Mouse (Mus musculus): Measurements from ENCODE around the gene Psmd9. TPM values are rescaled to one million over a fixed set of nuclear protein-coding genes. Genes with fewer than 3 reads are reported as not detected.

Psmd9 gene
- total RNA-seq, 2 experiments from 2014 or later: 13.3 to 16.9 TPM

- Histone ChIP-seq H3K27ac (no peak overlapping the region), H3K4me3 (no peak overlapping the region)
- DNase-seq: no peak
- TF ChIP-seq CTCF (IDR thresholded peaks at IDR 0.05): peak; percentile 19; the same call in 1 of the 2 replicates
- intact Hi-C loops (cut with DNase I): no loop called here
Observed at GRCm38 (mm10) chr5:123266909-123267308, 97.7 kb downstream of the Psmd9 start.

- intact Hi-C loops (cut with DNase I): no loop called here
- no peak overlapping the region for H3K4me3 ChIP-seq
- peak; percentile 22; the same call in 1 of the 2 replicates for TF ChIP-seq CTCF (IDR thresholded peaks at IDR 0.05)
- no peak for DNase-seq
- H3K27ac ChIP-seq: peak overlapping the region; percentile 10; the same call in 1 of the 2 replicates
Observed at GRCm38 (mm10) chr5:123268477-123269474, 99.6 kb downstream of the Psmd9 start.

- no peak for TF ChIP-seq CTCF (IDR thresholded peaks at IDR 0.05)
- Histone ChIP-seq H3K27ac (no peak overlapping the region), H3K4me3 (no peak overlapping the region)
- no peak for DNase-seq
- intact Hi-C loops (cut with DNase I): no loop called here
Observed at GRCm38 (mm10) chr5:123270917-123271316, 101.7 kb downstream of the Psmd9 start.

- no peak for DNase-seq
- no peak for TF ChIP-seq CTCF (IDR thresholded peaks at IDR 0.05)
- H3K4me3 ChIP-seq: no peak overlapping the region
- no peak overlapping the region for H3K27ac ChIP-seq
- intact Hi-C loops (cut with DNase I): no loop called here
Observed at GRCm38 (mm10) chr5:123272927-123273326, 103.7 kb downstream of the Psmd9 start.

- no peak for DNase-seq
- TF ChIP-seq CTCF (IDR thresholded peaks at IDR 0.05): no peak
- Histone ChIP-seq H3K27ac (no peak overlapping the region), H3K4me3 (no peak overlapping the region)
- intact Hi-C loops (cut with DNase I): no loop called here
Observed at GRCm38 (mm10) chr5:123276636-123277341, 107.6 kb downstream of the Psmd9 start.

- no peak for TF ChIP-seq CTCF (IDR thresholded peaks at IDR 0.05)
- no peak overlapping the region for H3K4me3 ChIP-seq
- intact Hi-C loops (cut with DNase I): no loop called here
- no peak for DNase-seq
- no peak overlapping the region for H3K27ac ChIP-seq
Observed at GRCm38 (mm10) chr5:123277342-123277701, 108.1 kb downstream of the Psmd9 start.

GRCm38 (mm10) chr5:123277704-123278103 is 108.5 kb downstream of the Psmd9 start:
- H3K27ac ChIP-seq: no peak overlapping the region
- intact Hi-C loops (cut with DNase I): no loop called here
- no peak for TF ChIP-seq CTCF (IDR thresholded peaks at IDR 0.05)
- no peak overlapping the region for H3K4me3 ChIP-seq
- no peak for DNase-seq

- intact Hi-C loops (cut with DNase I): no loop called here
- no peak overlapping the region for H3K4me3 ChIP-seq
- no peak overlapping the region for H3K27ac ChIP-seq
- TF ChIP-seq CTCF (IDR thresholded peaks at IDR 0.05): no peak
- no peak for DNase-seq
Observed at GRCm38 (mm10) chr5:123279248-123279647, 110.0 kb downstream of the Psmd9 start.

GRCm38 (mm10) chr5:123281336-123282136 is 112.3 kb downstream of the Psmd9 start:
- Histone ChIP-seq H3K27ac (no peak overlapping the region), H3K4me3 (no peak overlapping the region)
- DNase-seq: no peak
- intact Hi-C loops (cut with DNase I): no loop called here
- TF ChIP-seq CTCF (IDR thresholded peaks at IDR 0.05): no peak

- no peak overlapping the region for H3K4me3 ChIP-seq
- TF ChIP-seq CTCF (IDR thresholded peaks at IDR 0.05): peak; percentile 76
- intact Hi-C loops (cut with DNase I): loop anchor here (5.0 kb wide), 1 partner anchor 92 kb away; no protein-coding TSS in a partner anchor
- DNase-seq: peak; percentile 42
- no peak overlapping the region for H3K27ac ChIP-seq
Observed at GRCm38 (mm10) chr5:123285174-123285573, 116.0 kb downstream of the Psmd9 start.

GRCm38 (mm10) chr5:123288079-123288478 is 118.9 kb downstream of the Psmd9 start:
- intact Hi-C loops (cut with DNase I): loop anchor here (5.0 kb wide), 1 partner anchor 89 kb away; no protein-coding TSS in a partner anchor
- TF ChIP-seq CTCF (IDR thresholded peaks at IDR 0.05): peak; percentile 37; the same call in 1 of the 2 replicates
- no peak overlapping the region for H3K4me3 ChIP-seq
- no peak overlapping the region for H3K27ac ChIP-seq
- no peak for DNase-seq

DNA sequence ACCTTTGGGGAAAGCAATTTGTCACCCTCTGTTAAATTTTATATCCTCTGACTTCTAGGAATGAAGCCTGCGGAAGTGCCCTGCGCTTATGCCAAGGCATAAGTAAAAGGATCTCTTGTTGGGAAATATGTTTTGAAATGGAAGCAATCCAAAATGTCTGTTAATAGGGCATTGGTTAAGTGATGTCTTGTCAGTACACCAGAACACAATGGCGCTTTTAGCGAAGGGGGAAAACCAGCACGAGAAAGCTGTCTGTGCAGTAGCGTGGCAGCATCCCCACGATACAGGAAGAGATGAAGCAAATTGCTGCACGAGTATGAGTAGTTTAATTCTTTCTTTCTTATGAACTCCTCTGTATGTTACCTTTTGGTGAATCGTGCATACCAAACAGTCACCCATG is 125.4 kb downstream of the Psmd9 start:
- no peak for TF ChIP-seq CTCF (IDR thresholded peaks at IDR 0.05)
- intact Hi-C loops (cut with DNase I): no loop called here

More for the DNA sequence above, 125.4 kb downstream of the Psmd9 start:
- Histone ChIP-seq H3K27ac (no peak overlapping the region), H3K4me3 (no peak overlapping the region)
- no peak for DNase-seq
